Mouse (Mus musculus) hindbrain, embryonic 15.5 days (tissue): ENCODE measurements around the gene Dnajb12. TPM values are rescaled to one million over a fixed set of nuclear protein-coding genes. Genes with fewer than 3 reads are reported as not detected.
A peak's percentile ranks its signal among the peaks of the same experiment; 100 is the strongest.
"Not testable (repeated sequence)": the region's sequence is repeated elsewhere in the genome, so short reads cannot be mapped to it uniquely, and the experiment has no call there.

Experiments used
- ATAC-seq: fragments of 200-750 bp; cut with Nextera tagmentation; 2 replicates; pipeline ENCODE4 v1.8.0; 2017; ENCODE audit warnings: low read depth, moderate number of reproducible peaks, moderate TSS enrichment; ENCODE audit not compliant: low FRiP score
- H3K27ac ChIP-seq: fragments of 300-500 bp; sonication (generic); replicated peaks from 2 replicates; pipeline ENCODE4 v1.5.1; 2015; ENCODE audit warnings: mild to moderate bottlenecking, inconsistent platforms
- H3K27me3 ChIP-seq: fragments of 300-500 bp; sonication (generic); 2 replicates; pipeline ENCODE4 v1.6.1; 2015; ENCODE audit warnings: control low read depth, inconsistent platforms
- H3K36me3 ChIP-seq: fragments of 300-500 bp; sonication (generic); 2 replicates; pipeline ENCODE4 v1.6.1; 2015; ENCODE audit warnings: control low read depth, inconsistent platforms
- H3K4me1 ChIP-seq: fragments of 300-500 bp; sonication (generic); replicated peaks from 2 replicates; pipeline ENCODE4 v1.6.1; 2015; ENCODE audit warnings: control low read depth, inconsistent platforms
- H3K4me2 ChIP-seq: fragments of 300-500 bp; sonication (generic); 2 replicates; pipeline ENCODE4 v1.6.1; 2015; ENCODE audit warnings: moderate library complexity, mild to moderate bottlenecking, inconsistent platforms
- H3K4me3 ChIP-seq: fragments of 300-500 bp; sonication (generic); 2 replicates; pipeline ENCODE4 v1.5.1; 2015; ENCODE audit warnings: mild to moderate bottlenecking, inconsistent platforms
- H3K9ac ChIP-seq: fragments of 300-500 bp; sonication (generic); 2 replicates; pipeline ENCODE4 v1.6.1; 2015; ENCODE audit warnings: inconsistent platforms
- H3K9me3 ChIP-seq: fragments of 300-500 bp; sonication (generic); 2 replicates; pipeline ENCODE4 v1.6.1; 2016; ENCODE audit warnings: control low read depth, inconsistent platforms
- WGBS: fragments of 180-500 bp; shearing (Covaris S2); methylation state at CpG from one replicate; pipeline ENCODE4 v1.1.7; 2015; 5-methylcytosine and 5-hydroxymethylcytosine counted together
- polyA plus RNA-seq: library from polyadenylated mRNA; unstranded; fragments of >200 nt; fragmentation: Nextera tagmentation; extraction: Ambion mirVana; gene quantifications from 2 replicates; pipeline ENCODE4 v1.2.1, GENCODE M21; 2015

The Dnajb12 gene
- polyA plus RNA-seq, 1 experiment from 2014 or later = 24.6 TPM

DNA sequence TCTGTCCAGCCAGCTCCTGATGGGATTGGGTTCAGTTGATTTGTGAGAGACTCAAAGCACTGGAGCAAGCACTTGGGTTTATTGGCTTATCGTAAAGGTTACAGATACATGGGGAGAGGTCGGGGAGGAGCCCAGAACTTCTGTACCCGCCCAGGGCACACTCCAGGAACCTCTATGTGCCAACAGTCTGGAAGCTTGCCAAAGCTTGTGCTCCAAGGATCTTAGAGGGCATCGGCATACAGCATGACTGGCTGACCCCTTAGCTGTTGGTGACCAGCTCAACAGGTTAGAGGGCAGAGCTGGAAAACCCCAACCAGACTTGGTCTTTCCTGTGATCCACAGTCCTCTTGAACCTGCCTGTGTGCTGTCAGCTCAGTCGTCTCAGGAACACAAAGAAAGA lies 22.2 kb upstream of the Dnajb12 start:
- 88% methylated on average over 5 of the region's 5 CpGs for WGBS

DNA sequence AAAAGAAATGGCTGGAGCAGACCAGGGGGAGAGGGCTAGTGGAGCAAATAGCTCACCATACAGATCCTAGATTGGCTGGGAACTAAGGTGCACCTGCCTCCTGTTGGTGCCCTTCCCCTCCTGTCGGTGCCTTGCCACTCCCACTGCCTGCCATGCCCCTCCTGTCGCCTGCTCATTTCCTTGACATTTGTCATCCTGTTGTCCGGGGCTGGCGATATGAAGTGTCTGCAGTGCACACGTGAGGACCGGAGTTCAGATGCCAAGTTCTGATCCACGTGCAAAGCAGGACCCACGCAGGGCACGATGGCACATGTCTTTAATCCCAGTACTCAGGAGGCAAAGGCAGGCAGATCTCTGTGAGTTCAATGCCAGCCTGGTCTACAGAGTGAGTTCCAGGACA lies 18.7 kb upstream of the Dnajb12 start:
- no peaks in the 10 kb centered on the region for H3K36me3 ChIP-seq
- no peak overlapping the region for H3K4me3 ChIP-seq
- peaks cover 29% of the 10 kb centered on the region for H3K4me1 ChIP-seq
- H3K27me3 ChIP-seq = no peaks in the 10 kb centered on the region
- no peaks in the 10 kb centered on the region for H3K9me3 ChIP-seq
- 70% methylated on average over 9 of the region's 9 CpGs for WGBS
- no peak for ATAC-seq
- H3K4me2 ChIP-seq = no peak overlapping the region
- no peak overlapping the region for H3K27ac ChIP-seq
- H3K9ac ChIP-seq = no peak overlapping the region

More for the DNA sequence above, 22.2 kb upstream of the Dnajb12 start:
- H3K36me3 ChIP-seq = no peaks in the 10 kb centered on the region
- H3K9me3 ChIP-seq = no peaks in the 10 kb centered on the region
- ATAC-seq = no peak
- H3K4me3 ChIP-seq = no peak overlapping the region
- H3K9ac ChIP-seq = no peak overlapping the region
- H3K4me2 ChIP-seq = no peak overlapping the region
- 0 out of 2 replicates have a peak, but pooled peaks cover 6% of the 10 kb centered on the region for H3K4me1 ChIP-seq
- H3K27me3 ChIP-seq = no peaks in the 10 kb centered on the region
- H3K27ac ChIP-seq = no peak overlapping the region

DNA sequence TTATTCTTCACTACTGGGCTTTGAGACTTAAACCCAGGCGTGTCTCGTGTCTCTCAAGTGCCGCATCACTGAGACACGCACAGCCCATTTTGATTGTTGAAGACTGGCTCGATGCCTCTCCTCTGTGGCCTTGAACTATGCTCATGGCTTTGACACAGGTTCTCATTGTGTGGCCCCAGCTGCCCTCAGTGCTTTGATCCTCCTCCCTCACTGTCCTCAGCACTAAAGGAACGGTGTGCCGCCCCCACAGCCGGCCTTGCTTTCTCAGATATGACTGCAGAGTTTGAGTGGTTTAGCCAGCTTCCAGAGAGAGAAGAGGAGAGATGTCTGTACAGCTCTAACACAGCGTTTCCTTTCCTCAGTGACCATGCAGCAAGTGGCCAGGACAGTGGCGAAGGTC lies 18.2 kb upstream of the Dnajb12 start:
- Histone ChIP-seq H3K36me3 (no peaks in the 10 kb centered on the region), H3K9ac (no peak overlapping the region), H3K27ac (no peak overlapping the region), H3K4me2 (no peak overlapping the region), H3K27me3 (no peaks in the 10 kb centered on the region), H3K9me3 (no peaks in the 10 kb centered on the region), H3K4me3 (no peak overlapping the region), H3K4me1 (peaks cover 29% of the 10 kb centered on the region)
- ATAC-seq = no peak
- WGBS = 87% methylated on average over 10 of the region's 10 CpGs

DNA sequence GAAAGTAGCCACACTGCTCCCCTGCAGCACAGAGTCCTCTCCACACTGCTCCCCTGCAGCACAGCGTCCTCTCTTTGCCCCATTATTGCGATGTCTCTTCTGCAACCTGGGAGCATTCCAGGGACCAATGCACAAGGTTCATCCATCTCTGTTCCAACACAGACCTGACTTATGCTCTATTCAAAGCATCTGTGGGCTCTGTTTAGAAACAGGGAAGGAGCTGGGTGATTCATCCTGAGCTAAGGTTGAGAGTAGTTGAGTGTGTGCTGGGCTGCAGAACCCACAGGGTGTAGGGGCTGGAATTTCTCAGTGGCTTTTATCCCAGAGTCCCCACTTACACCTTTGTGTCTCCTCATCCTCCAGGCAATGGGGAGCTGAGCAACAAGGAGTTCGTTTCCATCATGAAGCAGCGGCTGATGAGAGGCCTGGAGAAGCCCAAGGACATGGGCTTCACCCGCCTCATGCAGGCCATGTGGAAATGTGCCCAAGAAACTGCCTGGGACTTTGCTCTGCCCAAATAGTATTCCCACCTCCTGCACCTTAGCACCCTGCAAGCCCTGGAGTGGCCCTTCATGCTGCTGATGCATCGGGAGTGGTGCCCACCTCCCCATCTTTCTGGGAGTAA lies 16.4 kb upstream of the Dnajb12 start:
- no peak overlapping the region for H3K4me3 ChIP-seq
- no peak overlapping the region for H3K9ac ChIP-seq
- ATAC-seq = no peak
- H3K9me3 ChIP-seq = no peaks in the 10 kb centered on the region
- no peak overlapping the region for H3K4me2 ChIP-seq
- H3K27me3 ChIP-seq = no peaks in the 10 kb centered on the region
- no peaks in the 10 kb centered on the region for H3K36me3 ChIP-seq
- 74% methylated on average over 6 of the region's 6 CpGs for WGBS
- peaks cover 29% of the 10 kb centered on the region for H3K4me1 ChIP-seq
- no peak overlapping the region for H3K27ac ChIP-seq

DNA sequence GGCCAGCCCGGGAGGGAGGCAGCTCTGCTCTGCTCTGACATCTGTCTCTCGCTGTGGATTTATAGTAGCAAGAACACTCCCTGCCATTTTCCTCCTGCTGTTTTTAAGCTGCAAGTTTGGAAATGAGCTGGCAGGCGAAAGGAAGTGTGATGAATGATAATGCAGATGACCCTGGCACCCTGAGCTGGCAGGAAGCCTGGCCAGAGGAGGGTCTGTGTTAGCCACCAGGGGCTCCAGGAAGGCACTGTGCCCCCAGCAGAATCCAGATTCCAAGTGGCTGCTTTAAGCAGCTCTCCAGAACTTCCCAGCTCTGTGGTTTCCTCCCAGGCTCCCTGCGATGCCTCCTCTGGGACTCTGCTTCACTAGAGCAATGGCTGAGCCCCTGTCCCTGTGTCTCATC lies 15.7 kb upstream of the Dnajb12 start:
- Histone ChIP-seq H3K4me1 (peaks cover 29% of the 10 kb centered on the region), H3K4me2 (no peak overlapping the region), H3K27ac (no peak overlapping the region), H3K4me3 (no peak overlapping the region), H3K9me3 (no peaks in the 10 kb centered on the region), H3K27me3 (no peaks in the 10 kb centered on the region), H3K9ac (no peak overlapping the region), H3K36me3 (no peaks in the 10 kb centered on the region)
- 29% methylated on average over 4 of the region's 4 CpGs for WGBS
- ATAC-seq = no peak

DNA sequence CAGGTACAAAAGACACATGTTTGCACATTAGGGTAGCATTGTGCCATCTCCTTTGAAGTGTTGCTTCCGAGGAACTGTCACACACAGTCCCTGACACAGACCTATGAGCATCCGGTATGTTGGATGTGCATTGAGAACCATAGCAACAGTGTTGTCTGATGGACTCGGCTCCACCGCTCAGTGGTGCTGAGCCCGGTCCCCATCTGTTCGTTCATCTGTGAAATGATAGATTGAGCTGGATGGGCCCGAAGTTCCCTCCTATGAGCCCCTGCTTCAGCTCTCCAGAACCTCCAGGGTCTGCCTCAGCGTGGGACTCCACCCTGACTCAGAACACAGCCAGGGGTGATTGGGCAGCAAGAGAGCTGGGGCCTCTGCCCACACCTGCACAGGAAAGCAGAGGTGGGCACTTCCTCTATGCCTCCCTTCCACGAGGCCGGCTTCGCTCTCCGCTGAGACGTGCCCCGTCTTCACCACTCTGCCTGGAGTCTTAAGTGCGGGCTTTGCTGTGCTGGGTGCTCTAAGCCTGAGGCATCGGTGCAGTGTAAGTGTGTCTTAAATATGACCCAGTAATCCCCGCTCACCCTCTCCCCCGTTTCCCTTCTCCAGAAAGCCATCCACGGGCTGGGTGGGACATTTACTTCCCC lies 15.0 kb upstream of the Dnajb12 start:
- no peak overlapping the region for H3K27ac ChIP-seq
- H3K9ac ChIP-seq = no peak overlapping the region
- no peaks in the 10 kb centered on the region for H3K36me3 ChIP-seq
- WGBS = 48% methylated on average over 19 of the region's 19 CpGs
- peak; percentile 48; the same call in 1 of the 2 replicates for ATAC-seq
- H3K4me3 ChIP-seq = no peak overlapping the region
- H3K4me2 ChIP-seq = no peak overlapping the region
- H3K9me3 ChIP-seq = no peaks in the 10 kb centered on the region
- peaks cover 29% of the 10 kb centered on the region for H3K4me1 ChIP-seq
- H3K27me3 ChIP-seq = no peaks in the 10 kb centered on the region

DNA sequence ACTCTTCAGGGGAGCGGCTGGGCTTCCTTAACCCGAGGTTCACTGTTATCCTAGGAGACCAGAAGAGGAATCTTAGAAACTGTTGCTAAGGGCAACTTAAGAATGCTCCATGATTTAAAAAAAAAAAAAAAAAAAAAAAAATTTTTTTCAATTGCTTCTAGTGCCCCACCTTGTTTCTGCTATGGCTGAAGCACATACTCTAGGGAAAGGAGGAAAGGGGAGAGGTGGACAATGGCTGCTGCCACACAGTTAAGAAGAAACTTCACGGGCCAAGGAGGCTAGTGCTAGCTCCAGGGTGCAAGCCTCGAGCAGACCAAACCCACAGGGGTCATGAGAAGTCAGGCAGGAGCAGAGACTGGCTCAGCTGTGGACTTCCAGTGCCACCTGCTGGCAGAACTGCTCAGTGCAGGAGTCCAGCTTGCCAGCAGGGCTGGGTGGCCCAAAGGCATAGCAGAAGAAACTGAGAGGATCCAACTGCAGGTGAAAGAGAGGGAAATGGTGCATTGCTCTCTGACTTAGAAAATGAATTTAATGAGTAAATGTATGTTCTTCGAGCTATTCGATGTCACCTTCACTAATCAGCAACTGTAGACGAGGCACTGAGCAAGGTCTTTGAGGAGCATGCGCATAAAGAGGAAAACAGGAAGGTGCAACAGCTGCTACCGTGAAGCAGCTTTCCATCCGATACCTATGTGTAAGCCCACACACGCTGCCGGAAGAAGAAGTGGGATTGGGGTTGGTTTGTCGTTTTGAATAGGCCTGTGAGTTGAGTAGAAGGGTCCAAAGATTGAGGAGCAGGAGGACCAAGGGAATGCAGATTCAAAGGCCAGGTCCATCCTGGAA lies 14.3 kb upstream of the Dnajb12 start:
- no peak overlapping the region for H3K27ac ChIP-seq
- peak; percentile 80 for ATAC-seq
- 40% methylated on average over 13 of the region's 13 CpGs for WGBS

DNA sequence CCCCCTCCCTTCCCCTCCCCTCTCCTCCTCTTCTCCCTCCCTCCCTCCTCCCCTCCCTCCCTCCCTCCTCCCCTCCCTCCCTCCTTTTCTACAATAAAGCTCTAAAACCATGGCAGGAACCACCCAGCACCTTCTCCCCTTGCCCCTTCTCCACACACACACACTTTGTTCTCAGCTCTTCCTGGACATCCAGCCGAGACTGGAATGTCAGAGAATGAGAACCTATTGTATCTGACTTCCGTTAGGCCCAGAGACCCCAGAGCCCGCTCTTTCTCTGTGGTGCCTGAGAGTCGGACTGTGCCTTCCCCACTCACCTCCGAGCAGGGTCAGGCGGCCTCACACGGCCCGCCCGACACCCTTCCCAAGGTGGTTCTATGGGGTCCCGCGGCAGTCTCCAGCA lies 11.1 kb upstream of the Dnajb12 start:
- no peak overlapping the region for H3K4me2 ChIP-seq
- H3K9ac ChIP-seq = no peak overlapping the region
- no peak overlapping the region for H3K4me3 ChIP-seq
- H3K9me3 ChIP-seq = no peaks in the 10 kb centered on the region
- ATAC-seq = no peak
- WGBS = 52% methylated on average over 11 of the region's 11 CpGs
- H3K27me3 ChIP-seq = no peaks in the 10 kb centered on the region
- peaks cover 17% of the 10 kb centered on the region for H3K4me1 ChIP-seq
- H3K36me3 ChIP-seq = no peaks in the 10 kb centered on the region
- no peak overlapping the region for H3K27ac ChIP-seq

More for the DNA sequence above, 14.3 kb upstream of the Dnajb12 start:
- H3K9me3 ChIP-seq = no peaks in the 10 kb centered on the region
- no peaks in the 10 kb centered on the region for H3K36me3 ChIP-seq
- no peak overlapping the region for H3K4me2 ChIP-seq
- H3K27me3 ChIP-seq = no peaks in the 10 kb centered on the region
- no peak overlapping the region for H3K4me3 ChIP-seq
- peaks cover 23% of the 10 kb centered on the region for H3K4me1 ChIP-seq
- no peak overlapping the region for H3K9ac ChIP-seq

DNA sequence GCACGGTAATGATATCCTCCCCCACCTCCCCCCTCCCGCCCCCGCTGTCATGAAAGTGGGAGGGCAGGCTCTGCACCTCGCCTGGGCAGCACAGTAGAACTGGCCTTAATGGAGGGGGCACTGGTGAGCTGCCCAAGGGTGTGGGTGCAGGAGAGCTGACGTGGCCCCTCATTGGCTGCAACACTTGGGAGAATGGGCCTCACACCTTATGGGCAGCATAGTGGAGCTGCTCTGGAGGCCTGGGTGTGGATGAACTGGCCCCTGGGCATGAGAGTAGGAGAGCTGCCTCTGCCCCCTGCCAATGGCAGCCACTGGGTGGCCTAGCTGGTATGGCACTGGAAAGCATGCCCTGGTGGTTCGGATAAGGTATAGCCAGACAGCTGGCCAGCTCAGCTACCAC lies 9.3 kb upstream of the Dnajb12 start:
- Histone ChIP-seq H3K4me1 (peaks cover under 1% of the 10 kb centered on the region; the same call in 1 of the 2 replicates), H3K9me3 (no peaks in the 10 kb centered on the region), H3K4me2 (no peak overlapping the region), H3K9ac (no peak overlapping the region), H3K27ac (no peak overlapping the region), H3K4me3 (no peak overlapping the region), H3K36me3 (no peaks in the 10 kb centered on the region), H3K27me3 (no peaks in the 10 kb centered on the region)
- ATAC-seq = peak; percentile 10; the same call in 1 of the 2 replicates
- WGBS = 95% methylated on average over 6 of the region's 6 CpGs

DNA sequence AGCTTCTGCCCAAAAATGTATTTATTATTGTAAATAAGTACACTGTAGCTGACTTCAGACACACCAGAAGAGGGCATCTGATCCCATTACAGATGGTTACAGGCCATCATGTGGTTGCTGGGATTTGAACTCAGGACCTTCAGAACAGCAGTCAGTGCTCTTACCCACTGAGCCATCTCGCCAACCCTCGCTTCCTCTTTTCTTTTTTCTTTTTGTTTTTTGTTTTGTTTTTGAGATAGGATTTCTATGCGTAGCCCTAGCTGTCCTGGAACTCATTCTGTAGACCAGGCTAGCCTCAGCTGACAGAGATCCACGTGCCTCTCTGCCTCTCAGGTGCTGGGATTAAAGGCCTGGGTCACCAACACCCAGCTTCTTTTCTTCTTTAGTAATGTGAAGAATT lies 6.7 kb upstream of the Dnajb12 start:
- 91% methylated on average over 4 of the region's 4 CpGs for WGBS
- not testable (repeated sequence) for ATAC-seq, H3K9me3 ChIP-seq, H3K36me3 ChIP-seq, H3K4me2 ChIP-seq, H3K4me3 ChIP-seq, H3K9ac ChIP-seq, H3K27me3 ChIP-seq, H3K4me1 ChIP-seq, H3K27ac ChIP-seq

DNA sequence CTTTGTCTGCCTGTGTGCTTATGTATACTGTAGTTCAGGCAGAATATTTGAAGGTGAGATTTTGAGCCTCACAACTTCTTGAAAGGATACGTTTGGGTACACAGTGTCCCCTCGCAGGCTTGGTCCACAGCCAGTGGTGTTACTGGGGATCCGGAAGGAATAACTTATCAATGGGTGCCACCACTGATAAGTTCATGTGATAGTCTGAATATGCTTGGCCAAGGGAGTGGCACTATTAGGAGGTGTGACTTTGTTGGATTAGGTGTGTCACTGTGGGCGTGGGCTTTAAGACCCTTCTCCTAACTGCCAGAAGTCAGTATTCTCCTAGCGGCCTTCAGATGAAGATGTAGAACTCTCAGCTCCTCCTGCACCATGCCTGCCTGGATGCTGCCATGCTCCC lies 6.2 kb upstream of the Dnajb12 start:
- WGBS = 96% methylated on average over 5 of the region's 5 CpGs
- no peaks in the 10 kb centered on the region for H3K36me3 ChIP-seq
- no peaks in the 10 kb centered on the region for H3K9me3 ChIP-seq
- H3K4me3 ChIP-seq = no peak overlapping the region
- H3K4me1 ChIP-seq = 0 out of 2 replicates have a peak, but pooled peaks cover 3% of the 10 kb centered on the region
- H3K4me2 ChIP-seq = no peak overlapping the region
- H3K27ac ChIP-seq = no peak overlapping the region
- H3K9ac ChIP-seq = no peak overlapping the region
- no peaks in the 10 kb centered on the region for H3K27me3 ChIP-seq
- no peak for ATAC-seq

DNA sequence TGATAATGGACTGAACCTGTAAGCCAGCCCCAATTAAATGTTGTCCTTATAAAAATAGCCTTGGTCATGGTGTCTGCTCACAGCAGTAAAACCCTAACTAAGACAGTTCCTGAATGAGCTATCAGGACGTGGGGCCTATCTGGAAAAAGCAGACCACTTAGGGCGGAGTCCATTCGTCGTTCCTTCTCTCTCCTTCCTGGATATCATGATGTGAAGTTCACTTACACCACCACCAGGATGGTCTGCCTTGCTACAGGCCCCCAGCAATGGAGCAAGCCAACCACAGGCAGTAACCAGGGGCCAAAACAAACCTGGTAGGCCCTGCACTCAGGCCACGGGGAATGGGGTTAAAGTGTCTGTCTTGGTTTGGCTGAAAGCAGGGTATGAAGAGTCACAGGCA lies 5.7 kb upstream of the Dnajb12 start:
- ATAC-seq = no peak
- H3K9ac ChIP-seq = no peak overlapping the region
- H3K4me1 ChIP-seq = peaks cover 5% of the 10 kb centered on the region; the same call in 1 of the 2 replicates
- H3K27me3 ChIP-seq = no peaks in the 10 kb centered on the region
- no peaks in the 10 kb centered on the region for H3K9me3 ChIP-seq
- whole genome bisulfite sequencing = 76% methylated on average over 5 of the region's 5 CpGs
- H3K36me3 ChIP-seq = no peaks in the 10 kb centered on the region
- no peak overlapping the region for H3K4me3 ChIP-seq
- H3K4me2 ChIP-seq = no peak overlapping the region
- no peak overlapping the region for H3K27ac ChIP-seq
